ENCODE assay signal across 1 mouse cellular context in genomic region chr11:99165031-99165752, GRCm38 (mm10).
A peak's percentile ranks its signal among the peaks of the same experiment; 100 is the strongest.
TF ChIP-seq lines count a peak whose summit lies in the region.

No protein-coding gene starts in this region.

TF ChIP-seq in MEL, 35 proteins besides CTCF, POLR2A, EP300 and RAD21 (continued from another document):
- TF ChIP-seq KAT2A (conservative IDR thresholded peaks at IDR 0.05; ENCODE audit: low read depth, low read length) (no peak), POLR2AphosphoS2 (IDR thresholded peaks at IDR 0.05; ENCODE audit: low read length) (peak; percentile 100), ELF1 (IDR thresholded peaks at IDR 0.05; ENCODE audit: low read depth, low read length) (0 out of 2 replicates have a peak, but pooled peaks have one; percentile 27), BHLHE40 (IDR thresholded peaks at IDR 0.05; ENCODE audit: borderline replicate concordance, low read depth, low read length) (peak; percentile 58; the same call in 1 of the 2 replicates), POLR2AphosphoS5 (IDR thresholded peaks at IDR 0.05; ENCODE audit: borderline replicate concordance, low read depth, low read length) (peak; percentile 87; the same call in 1 of the 2 replicates), CHD2 (IDR thresholded peaks at IDR 0.05; ENCODE audit: low read length) (no peak), ZC3H11A (IDR thresholded peaks at IDR 0.05; ENCODE audit: low read depth, low read length) (no peak), TBP (IDR thresholded peaks at IDR 0.05; ENCODE audit: low read depth, low read length) (peak; percentile 100), TCF12 (IDR thresholded peaks at IDR 0.05; ENCODE audit: low read depth, low read length) (peak; percentile 38; the same call in 1 of the 2 replicates), MYB (IDR thresholded peaks at IDR 0.05; ENCODE audit: low read depth, low read length) (peak; percentile 30; the same call in 1 of the 2 replicates), HCFC1 (IDR thresholded peaks at IDR 0.05; ENCODE audit: low read depth, low read length) (peak; percentile 74), RCOR1 (IDR thresholded peaks at IDR 0.05; ENCODE audit: low read depth, low read length) (peak; percentile 47), CHD1 (IDR thresholded peaks at IDR 0.05; ENCODE audit: low read depth, low read length) (no peak), ZNF384 (IDR thresholded peaks at IDR 0.05; ENCODE audit: low read depth, low read length) (peak; percentile 79), ZKSCAN1 (IDR thresholded peaks at IDR 0.05; ENCODE audit: low read depth, low read length) (no peak), MAZ (IDR thresholded peaks at IDR 0.05; ENCODE audit: low read depth, low read length) (no peak), MAFK (IDR thresholded peaks at IDR 0.05; ENCODE audit: borderline replicate concordance, low read depth, low read length) (no peak), MEF2A (IDR thresholded peaks at IDR 0.05; ENCODE audit: extremely low read depth, insufficient replicate concordance, low read depth, low read length, poor library complexity, severe bottlenecking) (no peak; the same call in 1 of the 2 replicates), ZMIZ1 (IDR thresholded peaks at IDR 0.05; ENCODE audit: low read depth, low read length) (peak; percentile 100), GABPA (IDR thresholded peaks at IDR 0.05; ENCODE audit: low read depth, low read length) (no peak), JUND (IDR thresholded peaks at IDR 0.05; ENCODE audit: low read depth, low read length) (no peak; the same call in 1 of the 2 replicates), USF2 (IDR thresholded peaks at IDR 0.05; ENCODE audit: borderline replicate concordance in 1 of 2, insufficient read depth in 1 of 2, low read depth in 1 of 2, low read length in 2 of 2) (peak; percentile 97 to 99), MAX (IDR thresholded peaks at IDR 0.05; ENCODE audit: low read length) (peak; percentile 99)
